Mouse (Mus musculus): ENCODE data around the gene Prdm11. TPM values are rescaled to one million over a fixed set of nuclear protein-coding genes. Genes with fewer than 3 reads are reported as not detected.

Gene Prdm11
- polyA plus RNA-seq, 1 experiment = 11.8 TPM

DNA sequence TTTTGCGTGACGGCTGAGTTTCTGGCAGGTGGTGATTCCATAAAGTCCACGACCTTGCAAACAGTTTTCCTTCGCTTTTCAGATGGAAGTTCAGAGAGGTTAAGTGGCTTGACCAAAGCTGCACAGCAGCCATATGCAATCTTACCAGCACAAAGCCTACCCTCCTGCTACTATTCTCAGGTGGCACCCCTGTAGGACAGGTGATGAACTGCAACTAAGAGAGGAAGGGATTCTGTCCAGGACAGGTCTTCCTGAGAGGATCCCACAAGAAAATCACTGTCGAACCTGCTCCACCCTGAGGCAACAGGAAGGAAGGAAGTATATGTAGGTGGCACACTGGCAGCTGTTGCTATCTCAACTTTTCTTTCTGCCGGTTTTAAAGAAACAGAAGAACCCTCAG, 17.1 kb downstream of the Prdm11 start:
- no peak for DNase-seq (ENCODE audit: low read depth)
- TF ChIP-seq POLR2A (IDR thresholded peaks at IDR 0.05; ENCODE audit: borderline replicate concordance, extremely low read depth, insufficient read depth, insufficient read length, poor library complexity, severe bottlenecking) (no peak), CTCF (IDR thresholded peaks at IDR 0.05; ENCODE audit: borderline replicate concordance, extremely low read depth, insufficient read depth, insufficient read length) (peak; percentile 29; the same call in 1 of the 2 replicates)

DNA sequence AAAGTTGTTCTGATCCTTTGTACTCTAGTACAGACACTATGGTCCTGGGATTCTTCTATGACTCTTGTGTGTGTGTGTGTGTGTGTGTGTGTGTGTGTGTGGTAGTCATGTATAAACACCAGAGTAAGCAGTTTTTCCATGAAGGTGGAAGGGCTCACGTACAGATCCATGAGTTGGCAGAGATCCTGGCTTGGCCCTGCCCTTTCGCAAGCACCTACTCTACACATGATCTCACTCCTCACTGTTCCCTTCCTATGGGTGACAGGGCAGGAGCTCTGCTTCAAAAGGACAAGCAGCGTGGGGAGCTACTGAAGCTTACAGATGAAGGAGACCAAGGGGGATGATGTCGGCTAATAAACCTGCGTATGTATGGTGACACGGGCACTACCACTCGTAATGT, 18.3 kb downstream of the Prdm11 start:
- no peak for TF ChIP-seq CTCF (IDR thresholded peaks at IDR 0.05; ENCODE audit: borderline replicate concordance, extremely low read depth, insufficient read depth, insufficient read length)
- TF ChIP-seq POLR2A (IDR thresholded peaks at IDR 0.05; ENCODE audit: borderline replicate concordance, extremely low read depth, insufficient read depth, insufficient read length, poor library complexity, severe bottlenecking) = no peak

DNA sequence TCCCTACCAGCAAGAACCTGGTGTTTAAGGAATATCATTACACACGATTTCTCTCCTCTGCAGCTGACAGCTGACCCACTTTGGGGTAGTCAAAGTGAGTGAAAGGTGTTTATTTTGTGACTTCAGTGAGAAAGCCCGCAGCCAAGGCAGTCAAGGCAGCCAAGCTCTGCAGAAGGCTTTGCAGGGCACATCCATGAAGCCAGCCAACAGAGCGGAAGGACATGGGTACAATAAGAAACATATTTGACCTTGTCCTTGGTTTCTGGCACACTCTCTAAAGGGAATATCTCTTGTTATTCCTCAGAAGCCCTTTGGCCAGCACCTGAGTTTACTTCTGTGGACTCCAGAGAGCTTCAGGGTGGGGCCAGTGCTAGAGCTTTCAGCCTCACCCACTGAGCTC, 21.5 kb downstream of the Prdm11 start:
- DNase-seq (ENCODE audit: low read depth) = no peak
- no peak for TF ChIP-seq POLR2A (IDR thresholded peaks at IDR 0.05; ENCODE audit: borderline replicate concordance, extremely low read depth, insufficient read depth, insufficient read length, poor library complexity, severe bottlenecking)
- TF ChIP-seq CTCF (IDR thresholded peaks at IDR 0.05; ENCODE audit: borderline replicate concordance, extremely low read depth, insufficient read depth, insufficient read length) = no peak

More for the DNA sequence above, 18.3 kb downstream of the Prdm11 start:
- no peak for DNase-seq (ENCODE audit: low read depth)

DNA sequence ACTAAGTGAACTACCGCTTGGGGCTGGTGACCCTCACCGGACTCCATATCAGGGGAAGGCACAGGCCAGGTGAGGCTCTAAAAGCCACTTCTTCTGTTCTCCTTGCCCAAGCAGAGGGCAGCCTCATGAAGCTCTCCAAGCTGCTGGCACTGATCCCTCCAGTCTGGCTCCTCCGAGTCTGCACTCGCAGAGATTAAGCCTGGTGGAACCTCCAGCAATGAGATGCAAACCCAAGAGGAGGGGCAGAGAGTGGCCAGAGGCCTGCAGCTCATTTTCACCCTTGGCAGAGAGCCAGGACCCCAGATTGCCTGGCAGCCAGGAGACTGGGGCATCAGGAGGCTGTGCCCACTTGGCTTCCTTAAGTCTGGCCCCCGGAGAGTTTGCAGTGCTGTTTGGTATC, 27.1 kb downstream of the Prdm11 start:
- TF ChIP-seq POLR2A (IDR thresholded peaks at IDR 0.05; ENCODE audit: borderline replicate concordance, extremely low read depth, insufficient read depth, insufficient read length, poor library complexity, severe bottlenecking) = no peak
- no peak for TF ChIP-seq CTCF (IDR thresholded peaks at IDR 0.05; ENCODE audit: borderline replicate concordance, extremely low read depth, insufficient read depth, insufficient read length)
- DNase-seq (ENCODE audit: low read depth) = peak; percentile 84

DNA sequence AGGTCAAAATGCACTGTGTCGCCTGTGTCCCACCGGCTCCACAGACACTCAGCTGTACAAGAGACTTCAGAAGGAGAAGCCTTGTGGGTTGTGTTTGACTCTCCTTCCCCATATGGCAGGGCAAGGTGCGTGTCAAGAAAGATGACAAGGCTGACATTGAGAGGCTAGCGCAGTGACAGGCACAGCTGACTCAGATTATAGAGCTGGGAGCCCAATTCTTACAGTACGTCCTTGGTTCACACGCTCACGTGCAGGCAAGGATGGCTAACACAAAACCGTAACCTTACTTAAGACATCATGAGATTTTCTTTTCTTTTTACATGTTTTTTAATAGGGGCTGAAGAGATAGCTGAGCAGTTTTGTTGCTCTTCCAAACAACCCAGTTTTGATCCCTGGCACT, 28.8 kb downstream of the Prdm11 start:
- DNase-seq (ENCODE audit: low read depth) = no peak
- TF ChIP-seq CTCF (IDR thresholded peaks at IDR 0.05; ENCODE audit: borderline replicate concordance, extremely low read depth, insufficient read depth, insufficient read length) = no peak
- no peak for TF ChIP-seq POLR2A (IDR thresholded peaks at IDR 0.05; ENCODE audit: borderline replicate concordance, extremely low read depth, insufficient read depth, insufficient read length, poor library complexity, severe bottlenecking)

DNA sequence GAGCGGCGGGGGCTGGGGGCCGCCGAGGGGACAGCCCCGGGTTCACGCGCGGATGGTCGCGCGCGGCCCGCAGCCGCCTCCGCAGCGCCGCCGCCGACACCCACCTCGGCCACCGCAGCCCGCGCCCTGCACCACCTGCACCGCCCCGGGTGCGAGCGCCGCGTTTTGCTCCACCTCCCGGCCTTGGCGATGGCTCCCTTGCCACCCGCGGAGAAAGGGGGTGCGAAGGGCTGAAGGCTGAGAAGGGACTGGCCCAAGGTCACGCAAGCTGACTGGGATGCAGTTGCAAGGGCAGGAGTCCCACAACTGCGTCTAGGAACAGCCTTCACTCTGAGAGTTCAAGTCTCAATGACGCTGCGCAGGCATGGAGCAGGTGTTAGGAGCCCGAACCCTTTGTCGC, 30.9 kb downstream of the Prdm11 start:
- no peak for TF ChIP-seq CTCF (IDR thresholded peaks at IDR 0.05; ENCODE audit: borderline replicate concordance, extremely low read depth, insufficient read depth, insufficient read length)
- no peak for TF ChIP-seq POLR2A (IDR thresholded peaks at IDR 0.05; ENCODE audit: borderline replicate concordance, extremely low read depth, insufficient read depth, insufficient read length, poor library complexity, severe bottlenecking)
- DNase-seq (ENCODE audit: low read depth) = peak; percentile 39

DNA sequence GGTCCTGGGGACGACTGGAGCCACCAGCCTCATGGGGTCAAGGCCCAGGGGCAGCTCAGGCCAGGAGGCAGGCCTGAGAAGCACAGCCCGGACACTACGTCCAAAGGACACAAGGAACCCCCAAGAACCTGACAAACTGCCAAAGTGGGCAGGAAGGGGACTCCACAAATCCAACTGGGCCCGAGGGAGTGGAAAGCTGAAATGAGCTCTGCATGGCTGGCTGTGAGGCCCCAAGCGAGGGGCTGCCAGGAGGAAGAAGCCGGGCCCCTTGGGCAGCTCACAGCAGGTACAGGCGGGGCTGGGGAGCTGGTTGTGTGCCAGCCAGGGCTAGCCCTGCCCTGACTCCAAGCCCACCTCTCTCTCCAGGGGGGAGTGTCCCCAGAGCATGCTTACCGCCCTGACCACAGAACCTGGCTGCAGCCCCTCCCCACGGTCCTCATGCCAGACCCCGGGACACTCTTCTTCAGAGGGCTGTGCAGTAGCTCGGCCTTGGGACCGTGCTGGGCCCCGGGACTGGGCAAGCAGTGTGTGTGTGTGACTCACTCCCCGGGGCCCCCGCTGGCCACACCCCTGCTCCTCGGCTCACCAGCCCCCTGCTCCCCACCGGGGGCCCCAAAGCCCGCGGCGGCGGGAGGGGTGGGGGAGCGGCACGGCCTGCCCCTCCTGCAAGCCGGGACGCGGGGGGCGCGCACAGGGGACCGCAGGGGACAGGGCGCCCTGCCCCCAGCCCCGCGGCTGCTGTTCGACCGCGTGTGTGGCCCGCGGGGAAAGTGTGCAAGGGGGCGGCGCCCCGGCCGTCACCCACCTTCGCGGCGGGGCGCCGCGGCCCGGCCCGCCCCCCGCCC, 31.7 kb downstream of the Prdm11 start:
- DNase-seq (ENCODE audit: low read depth) = peak; percentile 62
- TF ChIP-seq POLR2A (IDR thresholded peaks at IDR 0.05; ENCODE audit: borderline replicate concordance, extremely low read depth, insufficient read depth, insufficient read length, poor library complexity, severe bottlenecking) = no peak
- no peak for TF ChIP-seq CTCF (IDR thresholded peaks at IDR 0.05; ENCODE audit: borderline replicate concordance, extremely low read depth, insufficient read depth, insufficient read length)

DNA sequence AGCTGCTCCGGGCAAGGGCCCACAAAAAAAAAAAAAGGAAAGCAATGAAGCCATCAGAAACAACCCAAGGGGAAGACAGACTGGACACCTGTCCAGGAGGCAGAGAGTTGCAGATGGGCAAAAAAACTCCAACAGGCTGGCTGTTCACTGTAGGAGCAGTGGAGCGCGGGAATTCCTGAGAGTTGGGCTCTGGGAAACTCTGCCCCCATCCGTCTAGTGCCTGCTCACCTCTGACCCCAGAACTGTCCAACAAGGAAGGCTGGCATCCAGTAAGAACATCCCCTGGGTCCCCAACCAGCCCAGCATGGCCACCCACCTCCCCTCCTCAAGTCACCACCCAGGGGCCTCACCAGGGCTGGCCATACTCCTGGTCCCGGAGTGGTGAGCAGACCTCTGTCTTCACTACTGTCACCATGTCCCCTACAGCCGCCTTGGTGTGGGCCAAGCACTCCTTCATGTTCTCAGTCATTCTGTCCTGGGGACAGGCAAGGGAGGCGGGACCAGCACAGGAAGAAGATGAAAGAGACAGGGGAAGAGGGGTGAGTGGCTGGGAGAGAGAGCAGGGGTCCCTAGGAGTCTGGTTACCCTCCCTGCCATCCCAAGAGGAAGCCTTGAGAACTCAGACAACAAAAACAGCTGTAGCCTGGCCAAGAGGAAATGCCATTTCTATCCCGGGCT, 32.4 kb downstream of the Prdm11 start:
- TF ChIP-seq CTCF (IDR thresholded peaks at IDR 0.05; ENCODE audit: borderline replicate concordance, extremely low read depth, insufficient read depth, insufficient read length) = no peak
- no peak for DNase-seq (ENCODE audit: low read depth)

DNA sequence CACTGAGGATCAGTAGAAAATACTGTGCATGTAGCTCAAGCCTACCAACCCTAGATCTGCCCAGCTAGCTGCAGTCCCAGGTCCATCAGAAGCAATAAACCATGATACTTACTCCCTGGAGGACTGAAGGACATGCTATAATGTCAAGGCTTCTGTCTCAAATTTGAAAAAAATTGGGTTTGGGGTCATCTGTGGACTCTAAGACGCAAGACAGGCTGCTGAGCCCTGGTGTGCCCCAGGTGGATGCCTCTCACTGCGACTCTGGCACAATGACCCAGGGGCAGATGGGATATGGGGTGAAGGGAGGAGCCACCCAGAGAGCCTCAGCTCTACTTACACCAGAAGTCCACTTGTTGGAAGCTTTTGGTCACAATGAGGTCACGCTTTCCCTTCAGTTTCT, 33.0 kb downstream of the Prdm11 start:
- TF ChIP-seq CTCF (IDR thresholded peaks at IDR 0.05; ENCODE audit: borderline replicate concordance, extremely low read depth, insufficient read depth, insufficient read length) (no peak), POLR2A (IDR thresholded peaks at IDR 0.05; ENCODE audit: borderline replicate concordance, extremely low read depth, insufficient read depth, insufficient read length, poor library complexity, severe bottlenecking) (no peak)
- DNase-seq (ENCODE audit: low read depth) = no peak

DNA sequence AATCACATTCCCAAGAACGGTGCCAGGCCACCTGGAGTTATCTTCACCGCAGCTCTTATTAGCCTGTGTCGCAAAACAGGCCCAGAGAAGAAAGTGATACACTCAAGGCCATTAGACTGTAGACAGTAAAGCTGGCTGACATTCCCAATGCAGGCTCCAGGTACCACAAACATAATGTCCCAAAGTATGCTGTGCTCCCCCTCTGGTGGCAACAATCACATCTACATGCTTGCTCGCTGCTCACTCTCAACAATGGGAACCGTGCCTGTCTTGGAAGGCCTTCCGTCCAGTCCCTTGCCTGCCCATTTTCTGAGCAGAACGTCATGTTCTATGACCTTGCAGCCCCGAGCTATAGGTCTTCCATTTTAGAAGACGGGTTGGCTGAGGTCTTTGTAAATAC, 34.0 kb downstream of the Prdm11 start:
- TF ChIP-seq POLR2A (IDR thresholded peaks at IDR 0.05; ENCODE audit: borderline replicate concordance, extremely low read depth, insufficient read depth, insufficient read length, poor library complexity, severe bottlenecking) (no peak), CTCF (IDR thresholded peaks at IDR 0.05; ENCODE audit: borderline replicate concordance, extremely low read depth, insufficient read depth, insufficient read length) (no peak; the same call in 1 of the 2 replicates)
- DNase-seq (ENCODE audit: low read depth) = no peak

DNA sequence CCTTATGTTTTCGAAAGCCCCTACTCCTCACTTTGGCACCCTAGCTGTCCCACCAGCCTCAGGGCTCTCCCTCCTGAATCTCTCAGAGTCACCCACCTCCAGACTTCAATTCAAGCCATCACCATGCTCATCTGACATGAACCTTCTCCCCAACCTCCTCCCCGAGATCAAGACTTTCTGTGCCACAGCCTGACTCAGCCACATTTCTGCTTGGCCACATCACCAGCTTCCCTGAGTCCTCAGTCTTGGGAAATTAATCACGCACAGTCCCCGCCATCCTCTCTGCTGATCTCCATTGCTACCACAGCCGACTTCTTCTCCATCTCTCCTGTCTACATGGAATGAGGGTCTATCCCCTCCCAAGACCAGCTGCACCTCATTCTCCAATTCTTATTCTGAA, 34.5 kb downstream of the Prdm11 start:
- DNase-seq (ENCODE audit: low read depth) = no peak
- TF ChIP-seq POLR2A (IDR thresholded peaks at IDR 0.05; ENCODE audit: borderline replicate concordance, extremely low read depth, insufficient read depth, insufficient read length, poor library complexity, severe bottlenecking) = no peak
- no peak for TF ChIP-seq CTCF (IDR thresholded peaks at IDR 0.05; ENCODE audit: borderline replicate concordance, extremely low read depth, insufficient read depth, insufficient read length)

Measured in brain, embryonic 14.5 days (tissue).